Mouse (Mus musculus): ENCODE data around the gene Agap1. TPM values are rescaled to one million over a fixed set of nuclear protein-coding genes. Genes with fewer than 3 reads are reported as not detected.

The Agap1 gene
- polyA plus RNA-seq (2014; fragmentation: Illumina TruSeq; extraction: RNeasy Lipid Tissue Mini Kit (QIAGEN cat#74804); ENCODE audit: low read depth, low replicate concordance): 20.1 TPM

DNA sequence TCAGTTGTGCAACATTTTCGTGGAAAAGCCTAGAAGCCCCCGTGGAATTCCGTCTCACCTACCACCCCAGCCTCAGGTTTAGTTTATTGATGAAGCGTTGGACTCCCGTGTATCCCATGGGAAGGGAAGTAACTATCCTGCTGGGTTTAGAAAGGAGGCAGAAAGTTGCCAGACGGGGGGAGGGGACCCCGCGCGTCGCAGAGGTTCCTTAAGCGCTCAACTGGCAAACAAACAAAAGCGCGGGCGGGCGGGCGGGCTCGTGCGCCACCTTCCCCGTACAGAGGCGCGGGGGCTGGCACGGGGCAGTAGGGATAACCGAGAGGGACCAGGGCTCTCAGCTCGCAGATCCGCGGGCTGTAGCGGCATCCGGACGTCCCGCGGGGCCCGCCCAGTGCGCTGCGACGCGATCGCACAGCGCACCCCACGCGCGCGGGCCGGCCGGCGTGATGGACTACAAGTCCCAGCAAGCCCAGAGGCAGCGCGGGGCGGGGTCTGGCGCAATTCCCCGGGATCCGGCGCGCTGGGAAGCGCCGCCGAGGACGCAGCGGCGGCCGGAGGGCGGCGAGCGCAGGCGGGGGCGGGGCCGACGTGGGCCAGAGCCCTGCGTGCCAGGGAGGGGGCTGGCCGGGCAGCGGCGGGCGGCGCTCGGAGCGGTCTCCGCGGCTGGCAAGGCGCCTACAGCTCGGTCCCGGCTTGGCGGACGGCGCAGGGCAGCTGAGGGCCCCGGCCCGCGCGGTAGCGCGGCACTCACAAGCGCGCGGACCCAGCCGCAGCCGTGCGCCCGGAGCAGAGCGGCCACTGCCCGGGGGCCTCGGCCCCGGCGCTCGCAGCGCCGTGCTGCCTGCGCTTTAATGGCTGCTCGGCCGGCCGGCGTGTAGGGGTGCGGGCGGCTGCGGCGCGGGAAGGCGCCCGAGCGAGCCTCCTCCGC lies at the start of gene Agap1:
Gene Agap1 (plus strand): TSS at position 611 of the 928 bp plus-strand sequence.

DNA sequence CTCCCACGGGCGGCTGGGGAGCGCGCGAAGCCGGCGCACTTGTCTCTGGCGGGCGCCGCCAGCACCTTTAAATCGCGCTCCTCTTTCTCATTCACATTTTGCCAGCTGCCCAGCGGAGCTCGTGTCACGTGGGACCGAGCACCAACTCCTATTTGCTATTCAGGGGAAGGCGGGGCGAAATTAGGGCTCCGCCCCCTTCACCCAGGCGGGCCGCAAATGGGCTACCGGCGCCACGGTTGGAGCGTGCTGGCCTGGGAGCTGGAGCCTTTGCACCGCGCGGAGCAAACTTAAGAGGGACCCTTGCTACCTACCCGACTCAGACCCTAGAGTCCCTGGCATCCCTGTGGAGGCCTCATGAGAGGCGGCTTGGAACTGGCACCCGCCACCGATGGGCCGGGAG lies 476.5 kb downstream of the Agap1 start, which contains the start of gene Gbx2:
Gene Gbx2 (minus strand): TSS at position 60 of the 400 bp plus-strand sequence.

